Mouse (Mus musculus): ENCODE measurements at regions not wholly inside any gene's neighbourhood (a gene's known extent, or its start where the extent isn't known, plus 50 kb on each side); places are given as distances from the start of the nearest gene placed in this dataset.
A peak's percentile ranks its signal among the peaks of the same experiment; 100 is the strongest.

DNA sequence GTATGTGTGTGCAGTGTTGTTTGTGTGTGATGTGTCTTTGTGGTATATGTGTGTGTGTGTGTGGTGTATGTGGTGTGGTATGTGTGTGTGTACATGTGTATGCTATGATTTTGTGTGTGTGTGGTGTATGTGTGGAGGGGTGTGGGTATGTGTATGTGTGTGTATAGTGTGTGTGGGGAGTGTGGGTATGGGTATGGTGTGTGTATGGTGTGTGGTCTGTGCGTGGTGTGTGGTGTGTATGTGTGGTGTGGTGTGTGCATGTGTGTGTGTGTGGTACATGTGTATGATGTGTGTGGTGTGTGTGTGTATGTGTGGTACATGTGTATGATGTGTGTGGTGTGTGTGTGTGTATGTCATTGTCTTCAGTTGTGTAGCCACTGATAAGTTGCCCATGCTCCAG is 247.8 kb upstream of the Sp4 start:
- DNase-seq (ENCODE audit: low read depth), result no peak

DNA sequence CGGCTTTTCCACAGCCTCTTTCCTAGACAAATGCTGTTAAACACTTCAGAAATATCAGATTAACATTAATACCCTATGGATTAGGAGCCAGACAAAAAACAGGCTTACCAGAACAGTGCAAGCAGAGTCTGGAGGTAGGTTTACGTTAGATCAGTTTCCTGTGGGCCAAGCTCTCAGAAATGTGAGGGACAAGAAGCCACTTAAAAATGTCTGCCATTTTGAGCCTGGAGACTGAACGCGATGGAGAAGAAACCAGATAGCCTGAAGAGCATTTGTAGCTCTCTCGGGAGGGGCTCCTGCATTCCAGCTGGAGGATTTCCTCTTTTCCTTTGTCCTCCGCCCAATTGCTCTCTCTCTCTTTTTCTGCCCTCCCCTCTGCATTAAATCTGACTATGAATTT is 239.1 kb upstream of the Sp4 start:
- no peak for DNase-seq (ENCODE audit: low read depth)

DNA sequence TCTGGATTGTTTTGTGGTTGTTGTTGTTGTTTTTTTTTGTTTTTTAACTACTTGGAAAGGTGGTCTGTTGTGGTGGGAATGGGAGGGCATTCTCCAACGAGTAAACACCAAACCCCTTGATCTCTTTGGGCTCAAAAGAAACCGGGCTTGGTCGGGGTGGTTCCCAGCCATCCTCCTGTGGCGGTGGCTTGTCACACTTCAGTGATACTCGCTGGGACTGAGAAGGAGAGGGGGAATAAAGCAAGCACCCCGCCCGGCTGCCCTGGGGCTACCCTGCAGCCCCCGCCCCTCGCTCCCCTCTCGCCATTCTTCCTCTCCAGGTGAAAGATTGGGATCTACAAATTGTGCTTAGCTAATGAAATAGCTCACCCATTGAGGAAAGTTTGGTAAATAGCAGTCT is 229.3 kb upstream of the Sp4 start:
- DNase-seq (ENCODE audit: low read depth), result no peak

DNA sequence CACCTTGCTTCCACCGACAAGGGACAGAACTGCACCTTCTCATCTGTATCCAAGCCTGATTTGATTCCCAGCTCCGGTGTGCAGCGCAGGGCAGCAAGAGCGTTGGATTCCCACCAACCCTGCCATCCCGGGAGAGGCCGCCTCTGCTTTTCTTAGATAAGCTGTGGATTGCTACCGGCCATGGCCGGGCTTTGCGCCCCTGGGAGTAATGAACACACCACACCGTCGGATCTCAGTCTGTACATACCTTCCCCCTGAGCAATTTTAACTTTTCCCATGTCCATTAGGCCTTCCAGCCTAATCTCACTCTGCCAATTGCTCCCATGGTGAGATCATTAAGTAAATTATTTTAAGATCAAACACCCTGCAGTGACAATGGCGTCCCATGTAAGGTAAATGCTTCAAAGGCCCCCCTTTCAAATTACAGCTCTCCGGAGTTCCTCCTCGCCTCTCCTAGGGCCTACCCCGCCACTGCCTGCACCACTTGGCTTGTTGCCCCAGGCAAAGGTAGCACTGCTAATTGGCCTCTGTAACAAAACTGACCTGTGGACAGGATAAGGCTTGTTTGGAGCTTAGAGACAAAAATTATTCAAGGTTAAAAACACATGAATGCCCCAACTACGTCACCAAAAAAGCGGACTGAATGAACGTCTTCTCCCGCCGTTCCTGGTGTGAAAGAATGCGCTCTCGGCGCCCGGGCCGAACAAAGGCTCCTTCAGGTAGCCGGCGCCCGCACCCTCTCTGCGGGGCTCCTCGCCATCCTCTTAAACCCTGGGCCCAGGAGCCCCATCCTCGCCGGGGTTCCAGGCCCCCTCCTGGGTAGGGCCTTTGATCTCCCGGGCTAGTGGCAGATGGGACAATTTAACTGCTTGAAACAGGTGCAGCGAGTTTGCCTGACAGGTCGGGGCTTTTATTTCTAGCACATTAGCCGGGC is 228.5 kb upstream of the Sp4 start:
- DNase-seq (ENCODE audit: low read depth), result no peak

GRCm38 (mm10) chr12:118521770-118522169 is 220.5 kb upstream of the Sp4 start:
- DNase-seq (ENCODE audit: low read depth), result no peak

DNA sequence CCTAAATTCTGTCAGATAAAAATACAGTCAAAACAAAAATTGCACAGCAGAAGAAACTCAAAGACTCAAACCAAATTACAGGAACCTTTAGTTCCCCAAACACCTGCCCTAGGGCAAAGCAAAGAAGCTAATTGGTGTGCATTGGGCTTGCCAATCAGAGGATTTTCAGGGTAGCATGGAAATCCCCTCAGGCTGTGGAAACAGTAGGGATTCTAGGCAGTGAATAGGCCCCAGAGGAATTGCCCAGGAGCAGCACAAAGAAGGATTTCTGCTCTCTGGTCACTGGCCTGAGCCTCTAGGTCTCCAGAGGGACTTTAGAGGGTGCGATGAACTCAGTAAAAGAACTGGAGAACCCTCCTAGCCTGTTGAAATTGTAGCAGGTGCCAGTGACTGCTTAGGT is 220.1 kb upstream of the Sp4 start:
- no peak for DNase-seq (ENCODE audit: low read depth)

DNA sequence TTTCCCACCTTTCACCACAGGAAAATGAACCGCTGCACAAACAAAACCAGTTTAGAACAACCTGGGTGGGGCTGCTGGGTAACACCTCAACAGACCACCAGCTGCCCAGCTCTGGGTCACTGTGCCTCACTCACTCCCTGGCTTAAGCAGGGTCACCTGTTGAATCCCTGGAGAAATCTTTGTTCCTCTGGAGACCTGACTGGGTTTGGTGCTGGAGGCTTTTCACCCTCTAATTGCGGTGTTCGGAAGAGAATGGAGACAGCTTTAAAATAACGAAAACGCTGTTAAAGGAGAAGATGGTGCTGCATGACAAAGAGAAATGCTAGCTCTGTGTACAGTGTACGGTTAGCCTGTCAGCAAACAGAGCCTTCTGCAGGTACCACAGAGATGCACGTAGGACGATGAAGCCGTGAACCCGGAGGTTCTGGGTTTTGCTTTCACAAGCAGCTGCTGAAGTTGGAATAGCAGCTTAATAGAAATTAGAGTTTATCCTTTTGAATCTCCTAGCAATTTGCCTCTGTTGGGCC is 218.6 kb upstream of the Sp4 start:
- DNase-seq (ENCODE audit: low read depth), result no peak

DNA sequence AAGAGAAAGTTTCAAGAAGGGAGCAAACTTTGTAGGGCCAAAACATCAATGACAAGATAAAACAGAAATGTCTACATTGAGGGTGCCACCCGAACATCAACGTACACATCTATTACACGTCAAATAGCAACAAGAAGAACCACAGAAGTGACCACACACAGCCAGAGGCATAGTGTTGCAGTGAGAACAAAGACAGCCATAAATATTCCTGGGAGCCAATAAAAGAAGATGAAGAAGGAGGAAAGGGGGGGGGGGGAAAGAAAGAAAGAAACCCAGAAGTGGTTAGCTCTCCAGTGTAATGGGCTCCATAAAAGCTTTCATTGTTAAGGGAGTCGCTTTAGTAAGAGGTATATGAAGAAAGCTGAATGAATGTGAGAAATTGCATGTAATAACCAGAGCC is 209.7 kb upstream of the Sp4 start:
- DNase-seq (ENCODE audit: low read depth), result no peak

DNA sequence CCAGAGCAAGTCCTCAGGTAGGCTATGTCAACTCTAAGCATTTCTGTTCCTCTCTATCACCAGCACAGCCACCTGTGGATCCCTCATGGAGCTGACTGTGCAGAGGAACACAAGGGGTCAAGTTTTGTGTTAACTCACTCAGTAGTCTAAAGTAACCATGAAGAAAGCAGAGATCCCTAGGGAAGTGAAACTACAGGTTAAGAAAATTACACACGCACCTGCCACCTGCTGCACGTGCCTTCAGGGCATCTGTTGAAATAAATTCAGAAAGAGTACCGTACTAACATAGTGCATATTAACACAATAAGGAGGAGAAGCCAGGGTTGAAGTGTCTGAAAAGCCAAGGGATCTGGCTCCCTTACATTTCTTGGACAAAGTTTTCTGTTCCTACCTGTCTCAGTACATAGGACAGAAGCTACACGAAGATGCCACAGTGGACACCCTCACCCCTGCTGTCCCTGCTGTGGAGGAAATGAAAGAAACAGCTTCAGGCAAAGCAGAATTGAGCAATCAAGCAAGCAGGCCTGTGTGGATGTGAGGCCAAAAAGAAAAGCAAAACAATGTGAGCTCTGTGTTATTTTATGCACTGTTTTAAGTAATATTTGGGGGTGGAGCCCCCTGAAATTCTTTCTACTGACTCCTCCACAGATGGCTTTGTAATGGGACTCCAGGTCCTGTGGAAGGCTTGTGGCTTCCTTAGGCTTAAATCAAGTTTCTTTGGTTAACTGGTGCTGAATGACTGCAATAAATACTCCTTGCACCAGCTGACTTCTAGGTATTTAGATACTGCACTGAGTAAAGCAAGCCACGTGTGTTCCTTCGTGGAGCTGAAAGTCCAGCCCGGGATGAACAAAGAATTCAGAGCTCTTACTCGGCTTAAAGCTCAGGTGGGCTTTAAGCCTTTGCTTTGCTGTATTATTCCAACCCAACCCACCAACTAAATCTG is 208.0 kb upstream of the Sp4 start:
- DNase-seq (ENCODE audit: low read depth), result no peak

- DNase-seq (ENCODE audit: low read depth), result no peak
Observed at GRCm38 (mm10) chr12:118500392-118500791, 199.2 kb upstream of the Sp4 start.

GRCm38 (mm10) chr12:118488038-118488437 is 186.8 kb upstream of the Sp4 start:
- no peak for DNase-seq (ENCODE audit: low read depth)

DNA sequence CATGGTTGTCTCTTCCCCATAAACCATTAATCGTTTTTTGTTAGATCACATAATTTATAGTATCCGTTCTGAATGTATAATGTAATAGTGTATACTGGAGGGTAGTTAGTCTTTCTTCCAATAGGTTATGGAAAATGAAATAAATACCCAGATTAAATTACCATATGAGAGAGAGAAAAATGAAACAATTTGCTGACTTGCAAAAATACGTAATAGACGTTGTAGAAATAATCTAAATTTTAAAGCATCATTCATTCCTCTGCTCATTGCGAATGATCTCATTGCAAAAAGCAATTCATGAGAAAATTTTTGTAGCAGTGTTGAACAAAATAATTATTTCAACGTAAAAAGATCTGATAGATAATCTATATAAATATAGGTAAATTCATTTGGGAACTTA is 185.2 kb upstream of the Sp4 start:
- no peak for DNase-seq (ENCODE audit: low read depth)

DNA sequence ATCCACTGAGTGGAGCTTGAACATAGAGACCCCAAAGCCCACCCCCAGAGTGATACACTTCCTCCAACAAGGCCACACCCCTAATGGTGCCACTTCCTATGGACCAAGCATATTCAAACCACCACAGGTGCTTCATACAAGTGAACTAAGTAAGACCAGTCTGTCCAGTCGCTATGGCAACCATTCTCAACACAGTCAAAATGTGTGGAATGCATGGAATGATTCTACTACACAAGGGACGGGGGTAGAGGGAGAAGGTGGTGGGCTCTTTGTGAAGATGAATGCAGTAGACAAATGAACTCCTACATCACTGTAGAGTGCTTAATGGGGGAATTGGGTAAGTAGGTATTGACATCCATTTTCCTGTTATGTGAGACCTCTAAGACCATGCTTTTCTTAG is 180.1 kb upstream of the Sp4 start:
- DNase-seq (ENCODE audit: low read depth), result no peak

- DNase-seq (ENCODE audit: low read depth), result no peak
Observed at GRCm38 (mm10) chr12:118474732-118475131, 173.5 kb upstream of the Sp4 start.

DNA sequence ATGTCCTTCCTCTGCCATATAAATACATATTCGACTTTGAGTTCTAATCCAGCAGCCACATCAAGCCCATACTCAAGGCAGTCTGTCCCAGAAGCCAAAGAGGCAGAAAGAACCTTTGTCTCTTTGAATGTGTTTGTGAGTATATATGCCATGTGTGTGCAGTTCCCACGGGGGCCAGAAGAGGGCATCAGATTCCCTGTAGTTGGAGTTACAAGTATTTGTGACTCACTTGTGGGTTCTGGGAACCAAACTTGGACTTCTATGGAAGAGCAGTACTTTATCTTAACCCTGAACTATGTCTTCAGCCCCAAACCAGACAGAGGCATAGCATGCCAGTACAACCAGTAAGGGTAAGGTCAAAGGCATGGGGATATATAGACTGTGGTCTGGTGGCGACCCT is 165.6 kb upstream of the Sp4 start:
- DNase-seq (ENCODE audit: low read depth), result no peak

DNA sequence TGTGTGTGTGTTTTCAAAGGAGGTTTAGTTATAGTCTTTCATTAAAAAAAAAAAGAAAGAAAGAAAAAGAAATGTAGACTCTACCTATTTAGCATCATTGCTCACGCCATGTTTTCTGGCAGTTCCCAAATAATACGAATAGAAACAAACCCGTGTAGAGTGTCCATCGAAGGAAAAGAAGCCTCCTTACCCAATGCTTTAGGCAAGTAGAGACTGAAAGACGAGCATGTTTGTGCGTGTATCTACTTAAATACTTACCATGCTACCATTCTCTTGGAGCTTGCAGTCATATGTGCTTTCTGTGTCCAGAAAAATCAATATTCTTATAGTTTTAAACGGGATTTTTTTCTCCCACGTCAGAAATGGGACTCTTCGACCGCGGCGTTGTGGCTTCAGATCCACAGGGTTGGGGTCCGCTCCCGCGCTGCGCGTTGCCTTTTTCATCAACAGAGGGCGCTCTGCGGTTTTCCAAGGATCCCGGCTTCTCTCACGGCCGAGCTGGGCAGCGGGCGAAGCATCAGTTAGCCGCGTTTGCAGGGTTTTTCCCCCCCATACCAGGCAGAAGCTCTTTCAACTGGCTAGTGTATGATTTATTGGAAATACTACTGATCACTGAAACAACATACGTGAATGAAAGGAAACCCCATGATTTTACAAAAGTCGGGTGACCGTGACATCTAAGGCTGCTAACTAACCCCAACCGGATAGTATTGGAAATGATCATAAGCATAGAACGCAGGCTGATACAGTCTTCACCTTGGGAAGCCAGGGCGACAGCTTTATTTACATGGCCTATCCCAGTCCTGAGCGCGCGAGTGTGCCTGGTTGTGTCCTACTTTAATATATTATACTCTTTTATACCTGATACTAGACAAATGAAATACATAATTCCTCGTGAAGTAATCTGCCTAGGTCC is 156.5 kb upstream of the Sp4 start:
- no peak for DNase-seq (ENCODE audit: low read depth)

DNA sequence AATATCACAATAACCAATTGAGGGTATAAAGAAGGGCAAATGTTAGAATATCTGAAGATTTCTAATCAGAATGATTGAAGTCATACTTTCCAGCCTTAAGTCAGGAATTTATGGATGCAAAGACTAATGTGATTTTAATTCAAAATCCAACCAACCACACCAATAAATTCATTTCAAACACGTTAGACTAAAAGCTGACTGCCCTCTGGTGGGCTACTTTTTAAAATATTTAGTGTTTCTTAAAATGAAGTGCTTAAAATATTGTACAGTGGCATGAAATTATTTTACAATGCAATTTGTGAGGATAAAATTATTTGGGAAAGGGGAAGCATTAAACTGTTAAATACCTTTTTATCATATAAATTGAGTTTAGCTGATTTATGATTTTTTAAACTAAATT is 154.4 kb upstream of the Sp4 start:
- DNase-seq (ENCODE audit: low read depth), result peak; percentile 2

DNA sequence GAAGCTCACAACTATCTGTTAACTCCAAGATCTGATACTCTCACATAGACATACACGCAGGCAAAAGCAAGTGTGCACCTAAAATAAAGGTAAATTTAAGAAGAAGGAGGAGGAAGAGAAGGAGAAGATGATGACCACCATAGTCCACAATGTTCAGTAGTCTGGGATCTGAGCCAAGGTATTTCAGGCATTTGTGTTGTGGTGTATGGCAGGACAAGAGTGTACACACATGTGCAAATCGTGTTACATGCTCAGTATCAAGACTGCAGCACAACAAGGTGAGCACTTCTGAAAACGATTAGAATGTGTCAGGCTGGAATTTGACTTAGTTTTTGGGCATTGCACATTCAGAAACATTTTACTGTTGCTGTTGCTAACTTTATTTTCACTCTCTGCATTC is 138.4 kb upstream of the Sp4 start:
- no peak for DNase-seq (ENCODE audit: low read depth)

GRCm38 (mm10) chr12:118438882-118439281 is 137.6 kb upstream of the Sp4 start:
- DNase-seq (ENCODE audit: low read depth), result no peak

GRCm38 (mm10) chr12:118432703-118433102 is 131.5 kb upstream of the Sp4 start:
- no peak for DNase-seq (ENCODE audit: low read depth)

DNA sequence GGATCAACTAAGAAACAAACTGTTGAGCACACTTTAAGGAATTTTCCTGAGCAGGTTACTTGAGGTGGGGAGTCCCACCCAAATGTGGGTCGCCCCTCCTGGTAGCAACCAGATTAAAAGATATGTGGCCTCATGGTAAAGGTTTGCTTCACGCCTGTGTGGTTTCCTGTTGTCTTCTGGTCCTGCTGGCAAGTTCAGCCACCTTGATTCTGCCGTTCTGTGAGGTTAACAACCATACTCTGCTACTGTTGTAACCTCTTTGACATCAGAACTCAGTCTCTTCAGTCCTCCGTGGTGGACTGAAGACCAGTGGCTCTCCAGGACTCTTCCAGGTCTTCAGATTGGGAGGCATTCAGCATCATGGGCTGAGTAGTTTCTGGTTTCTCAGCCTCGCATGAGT is 127.1 kb upstream of the Sp4 start:
- no peak for DNase-seq (ENCODE audit: low read depth)

GRCm38 (mm10) chr12:118415956-118416355 is 114.7 kb upstream of the Sp4 start:
- no peak for DNase-seq (ENCODE audit: low read depth)
